Mouse (Mus musculus): Measurements from ENCODE around the gene Top2b. TPM values are rescaled to one million over a fixed set of nuclear protein-coding genes. Genes with fewer than 3 reads are reported as not detected.

Top2b gene
- polyA plus RNA-seq (2012; rRNA removed), result 44.8 and 47.2 TPM in 2 replicates

- DNase-seq (ENCODE audit: low spot score), result peak; percentile 83
These were observed at the start of gene Top2b for GRCm38 (mm10) chr14:16364878-16365337. Gene Top2b, plus strand, starts transcription at chr14:16365179.

- no peak for DNase-seq (ENCODE audit: low spot score)
These were observed 48.3 kb upstream of the Top2b start for GRCm38 (mm10) chr14:16316715-16317114.

- DNase-seq (ENCODE audit: low spot score), result no peak
These were observed 45.2 kb upstream of the Top2b start for GRCm38 (mm10) chr14:16319818-16320217.

GRCm38 (mm10) chr14:16324394-16324793 lies 40.6 kb upstream of the Top2b start:
- no peak for DNase-seq (ENCODE audit: low spot score)

GRCm38 (mm10) chr14:16325208-16325607 lies 39.8 kb upstream of the Top2b start:
- DNase-seq (ENCODE audit: low spot score), result no peak

- no peak for DNase-seq (ENCODE audit: low spot score)
These were observed 36.4 kb upstream of the Top2b start for GRCm38 (mm10) chr14:16328531-16328930.

GRCm38 (mm10) chr14:16328959-16329480 lies 36.0 kb upstream of the Top2b start:
- no peak for DNase-seq (ENCODE audit: low spot score)

- no peak for DNase-seq (ENCODE audit: low spot score)
These were observed 35.2 kb upstream of the Top2b start for GRCm38 (mm10) chr14:16329756-16330155.

- DNase-seq (ENCODE audit: low spot score), result no peak
These were observed 30.7 kb upstream of the Top2b start for GRCm38 (mm10) chr14:16334260-16334659.

GRCm38 (mm10) chr14:16335835-16336417 lies 29.1 kb upstream of the Top2b start:
- no peak for DNase-seq (ENCODE audit: low spot score)

GRCm38 (mm10) chr14:16347505-16347904 lies 17.5 kb upstream of the Top2b start:
- no peak for DNase-seq (ENCODE audit: low spot score)

- DNase-seq (ENCODE audit: low spot score), result no peak
These were observed 5.3 kb upstream of the Top2b start for GRCm38 (mm10) chr14:16359704-16360103.

- DNase-seq (ENCODE audit: low spot score), result no peak
These were observed 683 bp upstream of the Top2b start for GRCm38 (mm10) chr14:16364161-16364831.

GRCm38 (mm10) chr14:16365362-16366173 lies 589 bp downstream of the Top2b start:
- DNase-seq (ENCODE audit: low spot score), result peak; percentile 68

- no peak for DNase-seq (ENCODE audit: low spot score)
These were observed 1.4 kb downstream of the Top2b start for GRCm38 (mm10) chr14:16366174-16366889.

GRCm38 (mm10) chr14:16366986-16367385 lies 2.0 kb downstream of the Top2b start:
- no peak for DNase-seq (ENCODE audit: low spot score)

GRCm38 (mm10) chr14:16372761-16373160 lies 7.8 kb downstream of the Top2b start:
- DNase-seq (ENCODE audit: low spot score), result no peak

- DNase-seq (ENCODE audit: low spot score), result no peak
These were observed 8.2 kb downstream of the Top2b start for GRCm38 (mm10) chr14:16373190-16373589.

- no peak for DNase-seq (ENCODE audit: low spot score)
These were observed 15.1 kb downstream of the Top2b start for GRCm38 (mm10) chr14:16379917-16380570.

GRCm38 (mm10) chr14:16384783-16385182 lies 19.8 kb downstream of the Top2b start:
- DNase-seq (ENCODE audit: low spot score), result no peak

- no peak for DNase-seq (ENCODE audit: low spot score)
These were observed 40.2 kb downstream of the Top2b start for GRCm38 (mm10) chr14:16405187-16405586.
